Comparison of ENCODE assay signal across 28 mouse cellular contexts in genomic region chr11:114931041-114931440, GRCm38 (mm10). TPM values are rescaled to one million over a fixed set of nuclear protein-coding genes. Genes with fewer than 3 reads are reported as not detected.
A peak's percentile ranks its signal among the peaks of the same experiment; 100 is the strongest.
DNase-seq lines count a peak whose midpoint lies in the region; ATAC-seq and TF ChIP-seq lines count a peak whose summit lies in the region.
"Had no signal": no experiment of that assay in that cellular context is flagged by ENCODE, and none has a peak within 500 bp of the region (broad histone marks: within the 10 kb centered on the region; RNA-seq: fewer than 3 reads in every experiment).

No protein-coding gene starts in this region.

- H3K27ac ChIP-seq in heart, adult 2 months, result no peak overlapping the region
- H3K27ac ChIP-seq: embryonic facial prominence, embryonic 13.5 days; limb, embryonic 15.5 days; midbrain, embryonic 15.5 days; neural tube, embryonic 15.5 days had no signal

- intact Hi-C loops in heart, adult 2 months (cut with DNase I), result no loop called here

- no peaks in the 10 kb centered on the region for H3K27me3 ChIP-seq in heart, adult 2 months (ENCODE audit: control insufficient read depth, insufficient read depth, low read length)
- H3K27me3 ChIP-seq: embryonic facial prominence, embryonic 13.5 days; limb, embryonic 15.5 days; midbrain, embryonic 15.5 days had no signal

- no peak for TF ChIP-seq POLR2A in heart, adult 2 months (IDR thresholded peaks at IDR 0.05; ENCODE audit: insufficient read depth, low read depth, low read length)
- TF ChIP-seq POLR2A in lung, adult 2 months (IDR thresholded peaks at IDR 0.05; ENCODE audit: borderline replicate concordance, extremely low read depth, low read depth, low read length), result no peak

- peaks cover 2% of the 10 kb centered on the region for H3K4me1 ChIP-seq in heart, adult 2 months (ENCODE audit: control insufficient read depth, insufficient read depth, low read length)
- H3K4me1 ChIP-seq in lung, adult 2 months (ENCODE audit: control insufficient read depth, insufficient read depth, low read length), result no peaks in the 10 kb centered on the region
- H3K4me1 ChIP-seq: embryonic facial prominence, embryonic 13.5 days; limb, embryonic 15.5 days; midbrain, embryonic 15.5 days; neural tube, embryonic 15.5 days had no signal

- no peak for TF ChIP-seq EP300 in heart, adult 2 months (IDR thresholded peaks at IDR 0.05; ENCODE audit: insufficient read depth, low read depth, low read length)

- peak; percentile 51 to 73; a peak in 3 of 4 replicates for ATAC-seq in hematopoietic stem cell, adult 5-6 weeks (replicated peaks in 1 of 2; ENCODE audit: insufficient read depth in 1 of 2, low FRiP score in 2 of 2, low TSS enrichment in 1 of 2, low read depth in 1 of 2, poor library complexity in 2 of 2, severe bottlenecking in 2 of 2)
- peak; percentile 79 for ATAC-seq in monocyte, adult 5-6 weeks (replicated peaks; ENCODE audit: insufficient number of reproducible peaks, low FRiP score, low TSS enrichment, poor library complexity, severe bottlenecking)
- ATAC-seq: forebrain, embryonic 14.5 days; midbrain, embryonic 15.5 days had no signal

- H3K4me3 ChIP-seq in heart, adult 2 months, result no peak overlapping the region
- H3K4me3 ChIP-seq in lung, adult 2 months (replicated peaks; ENCODE audit: extremely low read depth, low read depth, low read length), result no peak overlapping the region
- H3K4me3 ChIP-seq: embryonic facial prominence, embryonic 13.5 days; limb, embryonic 15.5 days; midbrain, embryonic 15.5 days; neural tube, embryonic 15.5 days had no signal

- no peaks in the 10 kb centered on the region for H3K36me3 ChIP-seq in heart, adult 2 months (ENCODE audit: control insufficient read depth, insufficient read depth, low read length)
- H3K36me3 ChIP-seq: embryonic facial prominence, embryonic 13.5 days; limb, embryonic 15.5 days; midbrain, embryonic 15.5 days; neural tube, embryonic 15.5 days had no signal

- DNase-seq in heart, adult 8-10 months (ENCODE audit: low spot score), result peak; percentile 19
- no peak for DNase-seq in heart, adult 2 months
- DNase-seq in lung, postnatal 36 days, result peak; percentile 29
- DNase-seq in lung, adult 2 months, result no peak
- DNase-seq in embryo, embryonic 11 days, result no peak
- no peak for DNase-seq in retina, postnatal 1 day
- DNase-seq: adrenal gland, postnatal 36 days; cerebellum, adult 9-10 months; gastrocnemius, postnatal 14 days; heart, postnatal 4 days; kidney, adult 2 months; kidney, postnatal 14 days; right cerebral cortex, postnatal 25 days; thymus, postnatal 14 days had no signal

- H3K79me2 ChIP-seq in heart, adult 2 months (replicated peaks; ENCODE audit: control insufficient read depth, insufficient read depth, low read length), result no peaks in the 10 kb centered on the region

- 80% methylated on average over 5 of the region's 5 CpGs for WGBS in heart, adult 2 months
- 64% methylated on average over 5 of the region's 5 CpGs for WGBS in lung, adult 2 months

- no peak overlapping the region for H3K9ac ChIP-seq in heart, adult 2 months (ENCODE audit: low read depth, low read length)
- H3K9ac ChIP-seq: embryonic facial prominence, embryonic 13.5 days; limb, embryonic 15.5 days; midbrain, embryonic 15.5 days; neural tube, embryonic 15.5 days had no signal

- TF ChIP-seq CTCF in heart, adult 2 months (IDR thresholded peaks at IDR 0.05), result no peak
- TF ChIP-seq CTCF in lung, adult 2 months (IDR thresholded peaks at IDR 0.05; ENCODE audit: insufficient read depth, low read length), result no peak

RNA-seq across cellular contexts. Expression of gene Cd300lb, which starts 3.1 kb away (rescaled TPM):
- 1 to 10 TPM in 2 of 4 experiments, under 1 TPM in 2; 0.38 to 1.2 (median 0.73) TPM for total RNA-seq in heart, adult 8-10 months (2022)
- under 1 TPM; 0.70 to 0.75 TPM for total RNA-seq in heart, adult 2 months (2021)
- 0.61 and 0.70 TPM in 2 replicates for polyA plus RNA-seq in heart, adult 2 months (2012; rRNA removed)
- 2.4 and 5.4 TPM in 2 replicates for polyA plus RNA-seq in lung, adult 2 months (2012; rRNA removed)
- 3.5 and 16.8 TPM in 2 replicates for total RNA-seq in hematopoietic stem cell, adult 5-6 weeks (2017)
- 53.2 to 124 TPM (median 94.6 TPM) in 3 replicates for total RNA-seq in monocyte, adult 5-6 weeks (2017)
- total RNA-seq: CH12.LX; left cerebral cortex, postnatal 36 days; MEL had no signal
- polyA plus RNA-seq: forebrain, embryonic 14.5 days; midbrain, embryonic 15.5 days had no signal

RNA-seq across cellular contexts. Expression of gene Cd300c, which starts 37.9 kb away (rescaled TPM):
- total RNA-seq in heart, adult 8-10 months (2022), result not detected
- total RNA-seq in heart, adult 2 months (2021), result not detected
- polyA plus RNA-seq in heart, adult 2 months (2012; rRNA removed), result not detected in 2 replicates
- polyA plus RNA-seq in lung, adult 2 months (2012; rRNA removed), result 0.68 and 1.2 TPM in 2 replicates
- total RNA-seq in hematopoietic stem cell, adult 5-6 weeks (2017), result not detected in 2 replicates
- 3.5 TPM in 1 of 3 replicates, not detected in the others for total RNA-seq in monocyte, adult 5-6 weeks (2017)
- total RNA-seq: adrenal gland, postnatal 36 days; CH12.LX; gastrocnemius, postnatal 14 days; heart, postnatal 4 days; layer of hippocampus, adult 8-10 months; left cerebral cortex, postnatal 36 days; MEL had no signal
- polyA plus RNA-seq: cortical plate, adult 2 months; embryonic facial prominence, embryonic 13.5 days; forebrain, embryonic 14.5 days; heart, embryonic 14.5 days; limb, embryonic 15.5 days; midbrain, embryonic 15.5 days; neural tube, embryonic 15.5 days; stomach, embryonic 16.5 days had no signal

RNA-seq across cellular contexts. Expression of gene Cd300a, which starts 41.2 kb away (rescaled TPM):
- total RNA-seq in heart, adult 8-10 months (2022), result 1 to 10 TPM in 1 of 4 experiments, under 1 TPM in 3; 0.38 to 1.6 (median 0.86) TPM
- total RNA-seq in heart, adult 2 months (2021), result under 1 TPM; 0.77 to 0.89 TPM
- 1.1 TPM in 2 replicates for polyA plus RNA-seq in heart, adult 2 months (2012; rRNA removed)
- polyA plus RNA-seq in lung, adult 2 months (2012; rRNA removed), result 2.5 and 5.0 TPM in 2 replicates
- total RNA-seq in hematopoietic stem cell, adult 5-6 weeks (2017), result 10.7 and 19.2 TPM in 2 replicates
- total RNA-seq in monocyte, adult 5-6 weeks (2017), result 204 to 286 TPM (median 215 TPM) in 3 replicates
- total RNA-seq: MEL had no signal

RNA-seq across cellular contexts. Expression of gene Cd300ld, which starts 58.7 kb away (rescaled TPM):
- 1 to 10 TPM; 1.2 to 2.0 (median 1.5) TPM for total RNA-seq in heart, adult 8-10 months (2022)
- 1 to 10 TPM; 1.7 to 1.8 TPM for total RNA-seq in heart, adult 2 months (2021)
- polyA plus RNA-seq in heart, adult 2 months (2012; rRNA removed), result 3.0 and 5.1 TPM in 2 replicates
- polyA plus RNA-seq in lung, adult 2 months (2012; rRNA removed), result 2.9 and 5.4 TPM in 2 replicates
- total RNA-seq in hematopoietic stem cell, adult 5-6 weeks (2017), result 0.99 and 4.9 TPM in 2 replicates
- total RNA-seq in monocyte, adult 5-6 weeks (2017), result 282 to 497 TPM (median 452 TPM) in 3 replicates
- total RNA-seq: left cerebral cortex, postnatal 36 days; MEL had no signal
- polyA plus RNA-seq: forebrain, embryonic 14.5 days; neural tube, embryonic 15.5 days had no signal

Comparison
In these comparisons a context has a peak if more than half of its experiments do, and no peak if none do; other contexts are left out.
1. DNase-seq: peak in heart, adult 8-10 months (single experiment) and lung, postnatal 36 days (single experiment); none in heart, adult 2 months (0 of 2), lung, adult 2 months (single experiment), embryo, embryonic 11 days (single experiment) and retina, postnatal 1 day (single experiment).
2. RNA of gene Cd300a, which starts 41.2 kb away (total RNA-seq): 204 to 286 TPM in monocyte, adult 5-6 weeks; 10.7 to 19.2 TPM in hematopoietic stem cell, adult 5-6 weeks, 0.38 to 1.6 TPM in heart, adult 8-10 months and 0.77 to 0.89 TPM in heart, adult 2 months; every median in the first group is over 10 times any median in the second.